Mouse (Mus musculus): ENCODE data around the gene Afg1l.

The Afg1l gene

GRCm38 (mm10) chr10:42297109-42297508, 181.3 kb downstream of the Afg1l start:
- no peak for DNase-seq (ENCODE audit: low spot score in 2 of 2)

GRCm38 (mm10) chr10:42296559-42296958, 181.8 kb downstream of the Afg1l start:
- no peak for DNase-seq (ENCODE audit: low spot score in 2 of 2)

- no peak for DNase-seq (ENCODE audit: low spot score in 2 of 2)
Measured at GRCm38 (mm10) chr10:42295028-42295427, 183.3 kb downstream of the Afg1l start.

- DNase-seq (ENCODE audit: low spot score in 2 of 2), result no peak
Measured at GRCm38 (mm10) chr10:42294392-42294791, 184.0 kb downstream of the Afg1l start.

- no peak for DNase-seq (ENCODE audit: low spot score in 2 of 2)
Measured at GRCm38 (mm10) chr10:42293877-42294276, 184.5 kb downstream of the Afg1l start.

- peak; percentile 64 to 79 for DNase-seq (ENCODE audit: low spot score in 2 of 2)
Measured at GRCm38 (mm10) chr10:42291360-42291759, 187.0 kb downstream of the Afg1l start.

GRCm38 (mm10) chr10:42287666-42288065, 190.7 kb downstream of the Afg1l start:
- DNase-seq (ENCODE audit: low spot score in 2 of 2), result no peak

- no peak for DNase-seq (ENCODE audit: low spot score in 2 of 2)
Measured at GRCm38 (mm10) chr10:42278307-42278850, 200.0 kb downstream of the Afg1l start.

GRCm38 (mm10) chr10:42277476-42278306, 200.7 kb downstream of the Afg1l start:
- peak; percentile 93 to 95 for DNase-seq (ENCODE audit: low spot score in 2 of 2)

GRCm38 (mm10) chr10:42276507-42277345, 201.6 kb downstream of the Afg1l start, which contains the start of gene Foxo3:
Gene Foxo3 (minus strand): TSS chr10:42276755.
- DNase-seq (ENCODE audit: low spot score in 2 of 2), result peak; percentile 80 to 83

GRCm38 (mm10) chr10:42275871-42276501, 202.4 kb downstream of the Afg1l start:
- DNase-seq (ENCODE audit: low spot score in 2 of 2), result no peak

- peak; percentile 47 to 48 for DNase-seq (ENCODE audit: low spot score in 2 of 2)
Measured at GRCm38 (mm10) chr10:42275401-42275870, 202.9 kb downstream of the Afg1l start.

GRCm38 (mm10) chr10:42274712-42275400, 203.5 kb downstream of the Afg1l start:
- peak in 1 of 2 experiments; percentile 21 for DNase-seq (ENCODE audit: low spot score in 2 of 2)

GRCm38 (mm10) chr10:42273760-42274691, 204.3 kb downstream of the Afg1l start:
- peak; percentile 51 to 55 for DNase-seq (ENCODE audit: low spot score in 2 of 2)

- DNase-seq (ENCODE audit: low spot score in 2 of 2), result no peak
Measured at GRCm38 (mm10) chr10:42273403-42273759, 205.0 kb downstream of the Afg1l start.

GRCm38 (mm10) chr10:42271454-42272230, 206.7 kb downstream of the Afg1l start:
- DNase-seq (ENCODE audit: low spot score in 2 of 2), result no peak

- no peak for DNase-seq (ENCODE audit: low spot score in 2 of 2)
Measured at GRCm38 (mm10) chr10:42270277-42271083, 207.9 kb downstream of the Afg1l start.

- DNase-seq (ENCODE audit: low spot score in 2 of 2), result peak; percentile 35 to 44
Measured at GRCm38 (mm10) chr10:42269281-42270025, 208.9 kb downstream of the Afg1l start.
